Mouse (Mus musculus): Measurements from ENCODE around the gene Agap3. TPM values are rescaled to one million over a fixed set of nuclear protein-coding genes. Genes with fewer than 3 reads are reported as not detected.
A peak's percentile ranks its signal among the peaks of the same experiment; 100 is the strongest.

Agap3 gene
- total RNA-seq (2021): 10 to 100 TPM; 89.1 to 98.9 TPM
- long read RNA-seq, experiment 1, transcript Agap3-204 (9 exons, 1,061 nt): major isoform, 28 of 67 reads
- long read RNA-seq, experiment 1, partial matches to known transcripts: 14 of 67 reads
- long read RNA-seq, experiment 1, other reads (novel, unspliced or antisense): 22 of 67 reads
- long read RNA-seq, experiment 2, transcript Agap3-204 (9 exons, 1,061 nt): major isoform, 10 of 35 reads
- long read RNA-seq, experiment 2, partial matches to known transcripts: 9 of 35 reads
- long read RNA-seq, experiment 2, other reads (novel, unspliced or antisense): 14 of 35 reads

- peak; percentile 42 to 60 for DNase-seq
Observed at GRCm38 (mm10) chr5:24452030-24452690, at the start of gene Agap3. TSS of gene Agap3 (plus strand) at chr5:24452177.

DNA sequence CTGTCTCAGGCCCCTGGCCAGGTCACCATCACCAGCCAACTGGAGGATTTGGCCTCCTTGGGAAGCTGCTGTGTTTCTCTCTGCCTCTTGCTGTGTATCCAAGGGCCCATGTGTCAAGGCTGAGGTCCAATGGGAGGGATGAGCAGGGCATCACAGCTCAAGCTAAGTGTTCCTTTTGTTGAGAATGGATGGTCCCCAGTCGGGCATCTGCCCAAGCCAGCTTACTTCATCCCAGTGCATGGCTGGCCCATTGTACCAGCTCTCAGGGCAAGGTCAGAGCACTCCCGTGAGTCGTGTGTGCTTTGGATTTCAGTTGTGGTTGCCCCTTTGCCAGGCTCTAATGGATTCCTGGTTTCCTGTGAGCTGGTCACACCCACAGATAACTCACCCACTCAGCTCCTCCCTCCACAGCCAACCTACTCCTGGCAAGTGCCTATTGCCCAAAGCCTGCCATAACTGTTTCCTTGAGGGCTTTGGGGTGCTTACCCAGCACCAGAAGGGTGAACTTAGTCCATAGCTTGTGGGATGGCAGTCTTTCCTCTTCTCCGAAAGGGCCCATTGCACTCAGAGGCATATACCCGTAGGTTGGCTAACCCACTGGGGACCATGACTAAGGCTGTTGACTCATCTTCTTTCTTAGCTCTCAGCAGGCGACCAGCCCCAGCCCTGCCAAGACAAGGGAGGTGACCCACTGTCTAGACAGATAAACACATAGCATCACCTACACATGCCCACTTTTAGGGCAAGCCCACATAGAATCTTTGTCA, 47.2 kb upstream of the Agap3 start:
- DNase-seq: no peak

- DNase-seq: no peak
Observed at GRCm38 (mm10) chr5:24405389-24405876, 46.5 kb upstream of the Agap3 start.

DNA sequence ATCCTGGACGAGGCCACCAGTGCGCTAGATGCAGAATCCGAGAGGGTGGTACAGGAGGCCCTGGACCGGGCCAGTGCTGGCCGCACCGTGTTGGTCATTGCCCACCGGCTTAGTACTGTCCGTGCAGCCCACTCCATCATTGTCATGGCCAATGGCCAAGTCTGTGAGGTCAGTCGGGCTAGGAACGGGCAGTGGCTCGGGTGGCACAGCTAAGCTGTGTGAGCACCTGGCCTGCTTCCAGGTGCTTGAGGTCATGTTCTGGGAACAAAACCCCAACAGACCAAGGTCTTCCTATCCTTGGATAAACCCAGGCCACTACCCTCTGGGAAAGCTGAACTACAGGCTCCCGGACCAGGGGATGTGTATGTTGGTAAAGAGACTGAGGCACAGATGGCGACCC, 43.3 kb upstream of the Agap3 start:
- DNase-seq: peak in 1 of 2 experiments; percentile 24

- no peak for DNase-seq
Observed at GRCm38 (mm10) chr5:24409466-24409865, 42.5 kb upstream of the Agap3 start.

GRCm38 (mm10) chr5:24412063-24412462, 39.9 kb upstream of the Agap3 start:
- no peak for DNase-seq

DNA sequence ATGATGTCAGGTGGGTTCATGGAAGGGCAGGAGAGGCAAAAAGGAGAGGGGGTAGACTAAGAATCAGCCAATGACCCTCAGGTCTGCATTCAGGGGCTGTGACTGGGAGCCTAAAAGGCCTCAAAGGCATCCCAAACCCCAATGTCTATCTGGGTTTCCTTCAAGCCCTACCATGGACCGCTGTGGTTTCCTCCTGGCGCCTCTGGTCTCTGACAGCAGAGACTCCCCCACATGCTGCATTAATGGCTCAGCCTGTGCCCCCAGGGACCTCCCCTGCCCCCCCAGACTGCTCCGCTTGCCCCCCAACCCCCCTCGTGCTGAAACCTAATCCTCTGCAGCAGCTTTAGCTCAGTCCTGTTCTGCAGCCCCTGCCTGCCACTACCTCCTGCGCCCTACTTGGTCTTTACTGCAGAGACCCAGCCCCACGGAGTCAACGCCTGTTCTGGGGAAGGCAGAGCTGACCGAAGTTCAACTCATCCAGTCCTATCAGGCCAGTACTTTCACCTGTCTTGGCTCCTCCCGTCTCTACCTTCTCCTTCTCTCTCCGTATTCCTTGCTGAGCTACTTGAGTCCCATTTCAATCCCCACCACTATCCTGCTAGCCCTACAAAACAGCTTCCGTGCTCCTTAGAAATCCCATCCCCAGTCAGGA, 38.8 kb upstream of the Agap3 start, which contains the start of gene Asic3:
Gene Asic3, plus strand, starts transcription at position 351 of the 652 bp plus-strand sequence.
- no peak for DNase-seq

GRCm38 (mm10) chr5:24413938-24414337, 38.0 kb upstream of the Agap3 start:
- no peak for DNase-seq

DNA sequence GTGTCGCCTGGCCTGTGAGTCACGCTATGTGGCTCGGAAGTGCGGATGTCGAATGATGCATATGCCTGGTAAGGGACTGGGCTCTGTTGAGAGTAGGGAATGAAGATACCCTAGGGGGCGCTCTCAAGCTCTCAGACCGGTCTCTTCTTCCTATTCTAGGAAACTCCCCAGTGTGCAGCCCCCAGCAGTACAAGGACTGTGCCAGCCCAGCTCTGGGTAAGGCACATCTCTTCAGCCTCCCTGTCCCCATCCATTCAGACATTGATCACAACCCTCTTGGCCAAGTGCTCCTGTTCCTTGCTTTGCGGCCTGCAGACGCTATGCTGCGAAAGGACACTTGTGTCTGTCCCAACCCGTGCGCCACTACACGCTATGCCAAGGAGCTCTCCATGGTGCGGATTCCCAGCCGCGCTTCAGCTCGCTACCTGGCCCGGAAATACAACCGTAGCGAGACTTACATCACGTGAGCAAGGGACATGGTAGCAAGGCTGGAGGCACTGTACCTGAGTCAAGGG, 35.7 kb upstream of the Agap3 start:
- DNase-seq: peak; percentile 70 to 78

GRCm38 (mm10) chr5:24417587-24417986, 34.4 kb upstream of the Agap3 start:
- DNase-seq: no peak

DNA sequence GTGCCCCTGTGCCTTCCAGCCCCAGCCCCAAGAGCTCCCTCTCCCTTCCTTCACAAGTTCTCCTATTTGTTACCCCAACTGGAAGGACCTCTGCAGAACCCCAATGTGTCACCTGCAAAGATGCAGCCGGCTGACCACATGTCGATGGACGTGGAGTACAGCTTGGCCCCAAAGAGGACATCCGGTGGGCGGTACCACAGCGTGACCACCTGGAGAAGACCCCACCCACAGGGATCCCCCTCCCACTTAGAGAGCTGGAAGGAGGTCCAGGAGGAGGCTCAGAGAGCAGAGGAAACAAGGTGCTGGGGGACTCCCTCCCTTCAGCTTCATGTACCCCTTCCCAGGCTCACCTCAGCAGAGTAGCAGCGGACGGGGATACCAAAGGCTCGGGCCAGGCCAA, 31.6 kb upstream of the Agap3 start:
- DNase-seq: no peak

DNA sequence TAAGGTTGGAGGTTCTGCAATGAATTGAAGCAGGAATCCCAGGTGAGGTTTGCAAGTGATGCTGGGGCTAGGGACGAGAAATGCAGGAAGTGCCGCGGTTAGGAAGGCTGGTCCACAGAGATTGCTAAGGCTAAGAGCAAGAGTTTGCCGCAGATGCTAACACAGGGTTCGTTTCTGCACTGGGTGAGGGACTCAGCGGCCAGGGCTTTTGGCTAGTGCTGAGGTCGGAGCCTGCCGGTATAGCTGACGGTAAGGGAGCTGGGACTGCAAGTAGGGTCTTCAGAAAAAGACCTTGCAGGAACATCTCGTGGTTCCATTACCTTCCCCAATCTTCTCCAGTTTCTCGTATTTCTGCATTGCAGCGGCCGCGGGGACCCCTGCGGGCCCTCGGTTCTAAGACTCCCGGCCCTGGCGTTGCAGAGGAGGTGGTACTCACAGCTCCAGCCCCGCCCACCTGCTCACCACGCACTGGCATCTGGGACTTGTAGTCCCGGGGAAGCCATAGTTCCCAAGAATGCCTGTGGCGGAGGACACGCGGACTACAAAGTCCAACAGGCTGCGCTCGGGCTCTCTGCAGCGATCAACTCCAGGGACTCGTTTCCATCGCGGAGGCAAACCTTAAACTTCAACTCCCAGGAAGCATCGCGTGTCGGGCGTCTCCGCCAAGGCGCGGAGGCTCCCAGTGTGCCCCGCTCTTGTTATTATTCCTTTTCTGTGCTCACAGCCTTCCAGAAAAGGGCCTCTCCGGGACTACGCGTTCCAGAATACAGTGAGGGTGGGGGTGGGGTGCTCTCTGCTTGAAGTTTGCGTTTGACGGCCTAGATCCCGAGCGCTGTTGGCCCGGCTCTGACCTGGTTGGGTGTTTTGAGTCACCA, 28.6 kb upstream of the Agap3 start, which contains the start of the genes Cdk5 and Slc4a2:
Gene Cdk5, minus strand, starts transcription at position 402 of the 875 bp plus-strand sequence.
Gene Slc4a2, plus strand, starts transcription at position 709 of the 875 bp plus-strand sequence.
- DNase-seq: peak; percentile 98 to 100

GRCm38 (mm10) chr5:24424004-24424781, 27.8 kb upstream of the Agap3 start:
- no peak for DNase-seq

GRCm38 (mm10) chr5:24424861-24425411, 27.0 kb upstream of the Agap3 start:
- peak; percentile 86 to 89 for DNase-seq

GRCm38 (mm10) chr5:24425421-24426036, 26.4 kb upstream of the Agap3 start:
- peak in 1 of 2 experiments; percentile 72 for DNase-seq

DNA sequence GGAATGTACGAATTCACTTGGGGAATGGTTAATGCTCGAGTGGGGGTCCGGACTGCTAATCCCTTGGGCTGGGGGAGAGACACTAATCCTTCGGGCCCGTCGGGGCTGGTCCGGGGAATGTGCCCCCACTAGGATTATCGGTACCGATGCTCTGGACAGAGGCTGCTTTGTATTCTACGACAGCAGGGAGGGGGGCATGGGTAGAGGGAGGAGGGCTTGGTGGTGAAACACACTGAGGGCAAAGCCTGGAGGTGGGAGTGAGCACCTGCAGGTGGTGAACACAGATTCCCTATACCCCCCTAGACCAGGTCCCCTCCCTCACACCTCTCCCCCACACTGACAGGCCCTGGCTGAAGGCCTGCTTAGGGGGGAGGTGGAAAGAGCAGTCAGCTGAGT, 25.9 kb upstream of the Agap3 start:
- no peak for DNase-seq

DNA sequence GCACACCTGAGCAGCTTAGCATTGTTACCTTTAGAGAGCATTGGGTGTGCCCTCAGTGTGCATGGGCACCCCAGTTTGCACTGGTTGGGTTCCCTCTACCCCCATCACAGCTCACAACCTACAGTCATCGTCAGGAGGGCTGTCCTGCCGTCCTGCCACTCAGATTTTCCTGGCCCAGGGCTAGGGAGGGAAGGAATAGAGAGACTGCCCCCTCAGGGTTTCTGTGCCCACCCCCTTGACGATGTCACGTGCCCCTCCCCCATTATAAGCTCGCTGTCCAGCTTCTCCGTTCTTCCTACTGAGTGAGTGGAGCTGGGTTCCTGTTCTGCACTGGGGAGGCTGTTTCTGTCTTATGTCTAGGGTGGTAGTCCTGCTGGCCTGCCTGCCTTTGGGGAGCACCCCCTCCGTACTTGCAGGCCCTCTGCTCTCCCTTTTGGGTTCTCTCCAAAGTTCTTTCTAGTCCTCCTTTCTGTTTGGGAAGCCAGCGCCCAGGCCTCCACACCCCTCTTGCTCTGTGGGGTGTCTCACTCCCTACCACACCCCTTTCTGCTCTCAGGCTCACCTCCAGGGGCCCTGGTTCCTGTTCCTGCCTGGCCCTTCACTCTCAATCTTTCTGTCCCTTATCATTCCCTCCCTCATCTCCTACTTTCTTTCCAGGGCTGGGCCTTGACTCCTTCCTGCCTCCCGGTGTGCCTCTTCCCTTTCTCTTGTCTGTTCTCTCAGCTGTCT, 25.3 kb upstream of the Agap3 start:
- DNase-seq: no peak

GRCm38 (mm10) chr5:24427285-24427633, 24.7 kb upstream of the Agap3 start:
- no peak for DNase-seq

Measured in heart, adult 18-20 months (tissue).